Mouse (Mus musculus): ENCODE data around the gene Ripor2.

The Ripor2 gene

DNA sequence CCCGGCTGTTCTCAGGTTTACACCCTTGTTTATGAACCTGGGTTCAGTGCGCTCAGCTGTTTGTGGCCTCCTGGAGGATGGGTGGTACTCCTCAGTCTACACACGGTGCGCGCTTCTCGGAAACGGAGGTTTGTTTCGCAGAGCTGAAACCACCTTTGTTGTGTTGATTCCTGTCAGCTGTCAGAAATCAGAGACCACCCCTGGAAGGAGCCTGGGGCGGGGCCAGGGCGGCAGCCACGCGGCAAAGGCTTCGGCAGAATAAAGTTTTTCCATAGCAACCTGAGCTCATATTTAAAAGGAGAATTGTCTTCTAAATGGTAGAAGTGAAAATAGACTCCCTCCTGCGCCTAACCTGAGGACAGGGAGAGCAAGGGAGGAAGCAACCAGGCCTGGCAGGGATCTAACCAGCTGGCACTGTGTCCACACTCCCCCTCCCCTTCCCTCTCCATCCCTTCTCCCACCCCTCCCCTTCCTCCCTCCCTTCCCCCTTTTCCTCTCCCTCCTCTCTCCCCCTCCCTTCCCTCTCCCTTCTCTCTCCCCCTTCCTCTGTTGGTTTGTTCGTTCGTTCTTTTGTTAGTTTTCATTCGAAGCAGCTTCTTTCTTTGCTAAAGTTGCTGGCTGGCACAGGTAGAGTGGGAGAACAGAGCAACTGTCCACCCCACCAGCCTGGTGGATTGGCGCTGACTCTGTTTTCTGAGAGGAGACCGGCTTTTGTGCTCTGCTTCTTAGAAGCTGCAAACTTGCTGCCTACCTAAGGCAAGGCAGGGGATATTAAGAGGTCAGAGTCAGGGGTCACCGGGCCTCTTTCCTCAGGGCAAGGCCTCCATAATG, 23.0 kb downstream of the Ripor2 start:
- TF ChIP-seq NANOG (IDR thresholded peaks at IDR 0.05; ENCODE audit: borderline replicate concordance, low read length) (no peak), CTCF (conservative IDR thresholded peaks at IDR 0.05; ENCODE audit: low read length) (no peak), POU5F1 (IDR thresholded peaks at IDR 0.05; ENCODE audit: borderline replicate concordance, low read length) (0 out of 2 replicates have a peak, but pooled peaks have one; percentile 45)
- Histone ChIP-seq H3K4me3 (replicated peaks; ENCODE audit: low read length) (peak overlapping the region; percentile 60), H3K27me3 (ENCODE audit: insufficient read depth, low read length) (peaks cover 8% of the 10 kb centered on the region; the same call in 1 of the 2 replicates), H3K4me1 (replicated peaks; ENCODE audit: low read depth, low read length) (peaks cover 49% of the 10 kb centered on the region), H3K9me3 (ENCODE audit: low read length) (no peaks in the 10 kb centered on the region), H3K36me3 (ENCODE audit: insufficient read depth, low read length) (no peaks in the 10 kb centered on the region)

DNA sequence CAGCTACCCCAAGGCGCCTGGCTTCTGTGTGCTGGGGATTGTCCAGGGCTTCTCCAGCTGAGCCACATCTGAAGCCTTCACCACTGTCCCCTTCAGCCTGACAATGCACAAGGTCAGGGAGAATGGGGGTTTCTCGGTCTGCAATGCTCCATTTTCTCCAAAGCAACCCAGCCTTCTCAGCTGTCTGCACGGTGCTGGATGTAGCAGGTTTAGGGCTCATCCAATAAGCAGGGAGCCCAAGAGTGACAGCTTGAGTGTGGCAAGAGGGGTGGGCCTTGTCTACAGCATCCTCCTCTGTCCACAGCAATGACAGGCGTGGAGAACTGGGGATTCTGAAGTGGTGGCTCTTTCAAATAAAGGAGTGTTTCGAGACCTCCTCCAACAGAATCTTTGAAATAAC, 23.8 kb downstream of the Ripor2 start:
- Histone ChIP-seq H3K4me1 (replicated peaks; ENCODE audit: low read depth, low read length) (peaks cover 49% of the 10 kb centered on the region), H3K27me3 (ENCODE audit: insufficient read depth, low read length) (peaks cover 8% of the 10 kb centered on the region; the same call in 1 of the 2 replicates), H3K36me3 (ENCODE audit: insufficient read depth, low read length) (no peaks in the 10 kb centered on the region), H3K9me3 (ENCODE audit: low read length) (no peaks in the 10 kb centered on the region), H3K4me3 (replicated peaks; ENCODE audit: low read length) (peak overlapping the region; percentile 60)
- TF ChIP-seq NANOG (IDR thresholded peaks at IDR 0.05; ENCODE audit: borderline replicate concordance, low read length) (no peak), POU5F1 (IDR thresholded peaks at IDR 0.05; ENCODE audit: borderline replicate concordance, low read length) (no peak), CTCF (conservative IDR thresholded peaks at IDR 0.05; ENCODE audit: low read length) (no peak)

DNA sequence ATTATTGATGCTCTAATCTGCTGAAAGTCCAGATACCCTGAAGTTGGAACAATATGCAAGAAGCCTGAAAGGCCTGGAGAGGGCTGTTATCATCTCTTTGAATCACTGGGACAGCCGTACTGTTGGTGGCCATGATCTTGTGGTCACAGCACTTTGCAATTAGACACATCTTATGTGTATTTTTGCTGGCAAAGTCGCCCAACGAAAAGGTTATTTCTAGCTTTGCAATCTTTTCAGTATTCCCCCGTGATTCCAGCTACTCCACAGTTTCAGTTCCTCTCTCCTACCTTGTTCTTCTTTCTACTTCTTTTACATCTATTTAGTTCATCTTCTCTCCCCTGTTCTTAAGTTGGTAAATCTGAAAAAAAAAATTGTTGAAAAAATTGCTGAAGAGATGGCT, 26.0 kb downstream of the Ripor2 start:
- peaks cover 2% of the 10 kb centered on the region; the same call in 1 of the 2 replicates for H3K27me3 ChIP-seq (ENCODE audit: insufficient read depth, low read length)
- no peak overlapping the region for H3K4me3 ChIP-seq (replicated peaks; ENCODE audit: low read length)
- H3K4me1 ChIP-seq (replicated peaks; ENCODE audit: low read depth, low read length): peaks cover 40% of the 10 kb centered on the region
- no peaks in the 10 kb centered on the region for H3K36me3 ChIP-seq (ENCODE audit: insufficient read depth, low read length)
- no peaks in the 10 kb centered on the region for H3K9me3 ChIP-seq (ENCODE audit: low read length)
- TF ChIP-seq POU5F1 (IDR thresholded peaks at IDR 0.05; ENCODE audit: borderline replicate concordance, low read length) (no peak), CTCF (conservative IDR thresholded peaks at IDR 0.05; ENCODE audit: low read length) (no peak), NANOG (IDR thresholded peaks at IDR 0.05; ENCODE audit: borderline replicate concordance, low read length) (no peak)

DNA sequence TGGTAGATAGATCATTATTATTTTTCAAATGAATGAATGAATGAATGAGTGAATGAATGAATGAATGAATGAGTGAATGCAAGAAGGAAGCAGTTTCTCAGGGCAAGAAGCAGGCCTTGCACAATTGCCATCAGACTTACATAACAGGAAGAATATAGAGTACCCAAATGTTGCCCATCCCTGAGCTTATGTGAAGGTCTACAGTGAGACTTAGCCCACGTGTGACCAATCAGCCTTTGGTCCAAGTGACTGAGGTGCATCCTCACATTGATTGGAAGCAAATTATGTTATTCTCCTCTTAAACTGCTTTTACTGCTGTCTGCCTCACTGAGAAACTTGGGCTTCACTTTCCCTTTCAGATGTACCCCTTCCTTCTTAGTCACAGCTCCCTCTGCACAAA, 26.7 kb downstream of the Ripor2 start:
- H3K9me3 ChIP-seq (ENCODE audit: low read length): no peaks in the 10 kb centered on the region
- TF ChIP-seq CTCF (conservative IDR thresholded peaks at IDR 0.05; ENCODE audit: low read length) (no peak), POU5F1 (IDR thresholded peaks at IDR 0.05; ENCODE audit: borderline replicate concordance, low read length) (no peak), NANOG (IDR thresholded peaks at IDR 0.05; ENCODE audit: borderline replicate concordance, low read length) (no peak)
- no peaks in the 10 kb centered on the region for H3K36me3 ChIP-seq (ENCODE audit: insufficient read depth, low read length)
- H3K4me1 ChIP-seq (replicated peaks; ENCODE audit: low read depth, low read length): peaks cover 33% of the 10 kb centered on the region
- H3K27me3 ChIP-seq (ENCODE audit: insufficient read depth, low read length): peaks cover 6% of the 10 kb centered on the region; the same call in 1 of the 2 replicates
- no peak overlapping the region for H3K4me3 ChIP-seq (replicated peaks; ENCODE audit: low read length)

DNA sequence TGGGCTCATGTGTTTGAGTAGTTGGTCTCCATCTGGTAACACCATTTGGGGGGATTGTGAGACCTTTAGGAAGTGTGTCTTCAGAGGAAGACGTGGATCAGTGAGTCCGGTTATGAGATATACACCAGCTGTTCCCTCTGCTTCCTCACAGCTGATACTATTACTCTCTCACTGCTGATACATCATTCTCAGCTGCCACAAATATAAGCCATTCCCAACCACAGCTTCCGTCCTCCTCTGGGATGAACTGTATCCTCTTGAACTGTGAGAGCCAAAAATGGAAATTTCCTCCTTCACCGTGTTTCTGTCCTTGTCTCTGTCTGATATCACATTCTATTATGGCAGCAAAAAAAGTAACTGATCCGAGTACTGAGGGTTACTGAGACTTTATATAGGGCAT, 28.9 kb downstream of the Ripor2 start:
- TF ChIP-seq POU5F1 (IDR thresholded peaks at IDR 0.05; ENCODE audit: borderline replicate concordance, low read length) (no peak), CTCF (conservative IDR thresholded peaks at IDR 0.05; ENCODE audit: low read length) (no peak), NANOG (IDR thresholded peaks at IDR 0.05; ENCODE audit: borderline replicate concordance, low read length) (no peak)
- H3K4me1 ChIP-seq (replicated peaks; ENCODE audit: low read depth, low read length): peaks cover 23% of the 10 kb centered on the region
- no peaks in the 10 kb centered on the region for H3K36me3 ChIP-seq (ENCODE audit: insufficient read depth, low read length)
- H3K4me3 ChIP-seq (replicated peaks; ENCODE audit: low read length): no peak overlapping the region
- peaks cover 10% of the 10 kb centered on the region; the same call in 1 of the 2 replicates for H3K27me3 ChIP-seq (ENCODE audit: insufficient read depth, low read length)
- no peaks in the 10 kb centered on the region for H3K9me3 ChIP-seq (ENCODE audit: low read length)

DNA sequence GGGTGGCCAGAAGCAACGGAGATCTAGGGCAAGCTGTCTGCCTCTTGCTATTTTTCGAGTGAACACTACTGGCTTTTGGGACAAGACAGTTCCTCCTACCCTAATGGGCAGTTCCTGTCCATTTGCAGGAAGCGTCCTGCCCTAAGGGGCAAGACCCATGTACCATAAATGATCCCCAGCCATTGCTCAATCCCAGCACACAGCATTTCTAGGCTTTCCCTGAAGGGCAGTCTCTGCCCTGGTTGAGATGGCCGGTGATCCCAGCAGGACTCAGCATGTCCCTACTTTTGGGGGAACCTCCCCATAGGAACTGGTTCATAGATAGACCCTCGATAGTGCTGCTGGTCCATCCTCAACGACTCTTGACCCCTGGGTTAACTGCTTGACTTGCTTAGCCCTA, 31.0 kb downstream of the Ripor2 start:
- no peak for TF ChIP-seq NANOG (IDR thresholded peaks at IDR 0.05; ENCODE audit: borderline replicate concordance, low read length)
- no peak for TF ChIP-seq CTCF (conservative IDR thresholded peaks at IDR 0.05; ENCODE audit: low read length)
- no peak for TF ChIP-seq POU5F1 (IDR thresholded peaks at IDR 0.05; ENCODE audit: borderline replicate concordance, low read length)
- H3K36me3 ChIP-seq (ENCODE audit: insufficient read depth, low read length): no peaks in the 10 kb centered on the region
- H3K27me3 ChIP-seq (ENCODE audit: insufficient read depth, low read length): peaks cover 15% of the 10 kb centered on the region
- H3K9me3 ChIP-seq (ENCODE audit: low read length): no peaks in the 10 kb centered on the region
- H3K4me1 ChIP-seq (replicated peaks; ENCODE audit: low read depth, low read length): peaks cover 15% of the 10 kb centered on the region
- no peak overlapping the region for H3K4me3 ChIP-seq (replicated peaks; ENCODE audit: low read length)

DNA sequence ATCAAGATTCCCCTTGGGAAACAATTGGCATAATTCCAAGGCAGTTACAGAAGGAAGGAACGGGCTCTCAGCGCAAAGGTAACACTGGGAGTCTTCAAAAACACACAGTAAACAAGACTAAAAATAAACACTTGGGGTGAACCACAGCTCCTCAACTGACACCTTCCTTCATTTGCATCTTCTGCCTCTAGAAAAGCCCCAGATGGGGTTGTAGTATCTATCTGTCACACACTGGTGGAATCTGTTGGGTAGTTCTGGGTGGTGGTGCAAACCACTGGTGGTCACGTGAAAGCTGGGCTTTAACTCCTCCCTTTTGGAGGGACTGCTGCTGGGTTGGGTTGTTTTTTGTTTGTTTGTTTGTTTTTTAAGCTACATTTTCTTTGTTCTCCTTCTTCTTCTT, 31.4 kb downstream of the Ripor2 start:
- TF ChIP-seq CTCF (conservative IDR thresholded peaks at IDR 0.05; ENCODE audit: low read length) (no peak), POU5F1 (IDR thresholded peaks at IDR 0.05; ENCODE audit: borderline replicate concordance, low read length) (no peak), NANOG (IDR thresholded peaks at IDR 0.05; ENCODE audit: borderline replicate concordance, low read length) (no peak)

DNA sequence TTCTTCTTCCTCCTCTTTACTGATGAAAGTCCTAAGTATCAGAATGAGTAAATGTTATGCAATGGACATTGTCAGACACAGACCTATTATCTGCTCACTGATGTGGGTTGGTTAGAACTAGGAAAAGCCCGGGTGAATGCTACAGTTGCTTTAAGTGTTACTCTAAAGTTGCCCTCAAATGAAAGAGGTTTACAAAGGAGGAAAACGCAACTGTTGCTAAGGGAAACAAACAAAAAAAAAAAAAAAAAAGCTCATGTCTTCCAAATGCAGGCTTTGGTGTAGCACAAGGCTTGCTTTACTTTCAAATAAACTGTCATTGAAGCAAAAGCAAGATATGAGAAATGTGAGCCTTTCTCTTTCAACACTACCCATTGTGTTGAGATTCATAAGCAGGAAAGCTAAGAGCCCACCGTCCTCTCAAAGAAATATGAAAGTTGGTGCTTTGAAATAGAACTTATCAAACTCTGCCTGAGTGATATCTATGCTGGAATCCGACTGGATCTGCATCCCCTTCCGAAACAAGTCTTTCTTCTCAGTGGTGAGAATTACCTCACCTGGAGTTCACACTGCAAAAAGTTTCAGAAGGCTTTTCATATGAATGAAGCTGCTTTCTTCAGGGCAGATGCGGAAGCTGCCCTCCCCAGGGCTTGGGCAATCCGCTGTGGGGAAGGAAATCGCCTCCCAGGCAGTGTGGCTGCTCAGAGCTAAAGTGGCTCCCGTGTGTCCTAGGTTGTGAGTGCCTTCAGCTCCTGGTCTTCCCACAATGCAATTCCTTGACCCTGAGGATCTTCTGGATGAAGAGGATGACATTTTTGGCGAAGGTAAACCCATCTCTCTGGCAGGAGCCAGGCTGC, 32.2 kb downstream of the Ripor2 start:
- Histone ChIP-seq H3K4me3 (replicated peaks; ENCODE audit: low read length) (no peak overlapping the region), H3K9me3 (ENCODE audit: low read length) (no peaks in the 10 kb centered on the region), H3K4me1 (replicated peaks; ENCODE audit: low read depth, low read length) (peaks cover 15% of the 10 kb centered on the region), H3K36me3 (ENCODE audit: insufficient read depth, low read length) (no peaks in the 10 kb centered on the region), H3K27me3 (ENCODE audit: insufficient read depth, low read length) (peaks cover 23% of the 10 kb centered on the region)
- TF ChIP-seq CTCF (conservative IDR thresholded peaks at IDR 0.05; ENCODE audit: low read length) (no peak), POU5F1 (IDR thresholded peaks at IDR 0.05; ENCODE audit: borderline replicate concordance, low read length) (no peak), NANOG (IDR thresholded peaks at IDR 0.05; ENCODE audit: borderline replicate concordance, low read length) (no peak)

More for the DNA sequence above, 31.4 kb downstream of the Ripor2 start:
- Histone ChIP-seq H3K9me3 (ENCODE audit: low read length) (no peaks in the 10 kb centered on the region), H3K4me3 (replicated peaks; ENCODE audit: low read length) (no peak overlapping the region), H3K27me3 (ENCODE audit: insufficient read depth, low read length) (peaks cover 18% of the 10 kb centered on the region), H3K4me1 (replicated peaks; ENCODE audit: low read depth, low read length) (peaks cover 15% of the 10 kb centered on the region), H3K36me3 (ENCODE audit: insufficient read depth, low read length) (no peaks in the 10 kb centered on the region)
